Mouse (Mus musculus) limb, embryonic 11.5 days (tissue): ENCODE data around the gene Rpl23a. TPM values are rescaled to one million over a fixed set of nuclear protein-coding genes. Genes with fewer than 3 reads are reported as not detected.

Experiments
- ATAC-seq: fragments of 200-750 bp; cut with Nextera tagmentation; 2 replicates; pipeline ENCODE4 v1.8.0; 2017; ENCODE audit warnings: low read depth; ENCODE audit not compliant: insufficient number of reproducible peaks, low FRiP score, low TSS enrichment
- DNase-seq: peaks from one replicate; pipeline ENCODE4 v3.0.0-alpha.2; 2015; ENCODE audit warnings: low spot score
- H3K27ac ChIP-seq: fragments of 300-500 bp; sonication (generic); replicated peaks from 2 replicates; pipeline ENCODE4 v1.5.1; 2014; ENCODE audit warnings: low read depth, mild to moderate bottlenecking, low read length
- H3K27me3 ChIP-seq: fragments of 300-500 bp; sonication (generic); 2 replicates; pipeline ENCODE4 v1.6.1; 2014; ENCODE audit warnings: mild to moderate bottlenecking, low read length, mixed read lengths; ENCODE audit not compliant: control insufficient read depth, insufficient read depth
- H3K36me3 ChIP-seq: fragments of 300-500 bp; sonication (generic); 2 replicates; pipeline ENCODE4 v1.6.1; 2014; ENCODE audit warnings: mild to moderate bottlenecking, low read length, moderate library complexity, mixed read lengths; ENCODE audit not compliant: control insufficient read depth, insufficient read depth
- H3K4me1 ChIP-seq: fragments of 300-500 bp; sonication (generic); 2 replicates; pipeline ENCODE4 v1.6.1; 2014; ENCODE audit warnings: low read length, mixed read lengths; ENCODE audit not compliant: control insufficient read depth, insufficient read depth
- H3K4me2 ChIP-seq: fragments of 300-500 bp; sonication (generic); 2 replicates; pipeline ENCODE4 v1.6.1; 2014; ENCODE audit warnings: low read depth, mild to moderate bottlenecking, moderate library complexity; ENCODE audit not compliant: severe bottlenecking
- H3K4me3 ChIP-seq: fragments of 300-500 bp; sonication (generic); 2 replicates; pipeline ENCODE4 v1.5.1; 2014; ENCODE audit warnings: low read depth, low read length
- H3K9ac ChIP-seq: fragments of 300-500 bp; sonication (generic); 2 replicates; pipeline ENCODE4 v1.6.1; 2014; ENCODE audit warnings: mild to moderate bottlenecking, low read length
- H3K9me3 ChIP-seq: fragments of 300-500 bp; sonication (generic); 2 replicates; pipeline ENCODE4 v1.6.1; 2016; ENCODE audit warnings: low read length; ENCODE audit not compliant: control insufficient read depth
- WGBS: fragments of 180-500 bp; shearing (Covaris S2); extraction: QIAGEN DNeasy Blood & Tissue Kit; methylation state at CpG from one replicate; pipeline ENCODE4 v1.1.7; 2014; 5-methylcytosine and 5-hydroxymethylcytosine counted together
- polyA plus RNA-seq: library from polyadenylated mRNA; unstranded; fragments of >200 nt; fragmentation: Nextera tagmentation; extraction: Ambion mirVana; gene quantifications from 2 replicates; pipeline ENCODE4 v1.2.1, GENCODE M21; 2014

The Rpl23a gene
- polyA plus RNA-seq, 1 experiment from 2014 or later: 1,529 TPM

DNA sequence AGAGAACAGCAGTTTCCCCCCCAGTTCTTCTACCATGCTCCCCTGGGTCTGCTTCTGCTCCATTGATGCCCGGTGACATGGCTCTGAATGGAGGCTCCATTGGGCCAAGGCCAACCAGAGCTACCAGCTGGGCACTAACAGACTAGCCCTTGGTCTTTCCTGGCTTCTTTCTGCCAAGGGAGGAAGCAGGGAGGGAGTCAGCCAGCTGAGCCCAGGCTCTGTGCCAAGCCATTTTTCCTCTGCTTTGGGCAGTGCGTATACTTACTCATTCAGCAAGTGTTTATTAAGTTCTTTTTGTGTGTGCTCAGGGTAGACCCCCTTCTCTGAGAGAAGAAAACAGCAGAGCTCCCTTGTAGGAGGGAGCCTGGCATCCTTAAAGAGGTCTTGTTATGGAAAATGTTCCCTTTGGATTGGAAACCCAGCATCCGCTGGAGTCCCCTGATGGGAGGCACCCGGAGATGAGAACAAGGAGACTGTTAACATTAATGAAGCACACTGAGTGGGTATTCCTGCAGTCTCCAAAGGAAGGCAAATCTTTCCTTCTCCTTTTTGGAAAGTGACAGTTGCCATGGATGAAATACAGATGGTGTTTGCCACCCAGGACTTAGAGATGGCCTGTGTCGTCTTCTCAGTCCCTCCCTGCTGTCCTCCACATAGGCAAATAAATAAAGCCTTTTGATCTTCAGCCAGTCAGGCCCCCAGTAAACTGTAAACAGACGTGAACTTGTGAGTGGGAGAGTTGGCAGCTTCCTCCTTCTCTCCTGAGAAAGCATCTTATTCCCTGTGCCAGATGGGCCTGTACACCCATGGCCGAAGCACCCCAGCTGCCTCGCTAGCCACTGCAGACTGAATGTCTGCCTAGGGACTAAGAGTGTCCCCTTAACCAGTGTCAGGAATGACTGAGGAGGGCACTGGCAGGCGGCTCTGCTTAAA lies 30.8 kb downstream of the Rpl23a start:
- 61% methylated on average over 9 of the region's 9 CpGs for WGBS
- Histone ChIP-seq H3K4me2 (no peak overlapping the region), H3K9ac (no peak overlapping the region), H3K36me3 (peaks cover 24% of the 10 kb centered on the region; the same call in 1 of the 2 replicates), H3K27me3 (no peaks in the 10 kb centered on the region), H3K4me1 (no peaks in the 10 kb centered on the region), H3K4me3 (no peak overlapping the region), H3K27ac (no peak overlapping the region), H3K9me3 (no peaks in the 10 kb centered on the region)
- DNase-seq: no peak
- no peak for ATAC-seq

DNA sequence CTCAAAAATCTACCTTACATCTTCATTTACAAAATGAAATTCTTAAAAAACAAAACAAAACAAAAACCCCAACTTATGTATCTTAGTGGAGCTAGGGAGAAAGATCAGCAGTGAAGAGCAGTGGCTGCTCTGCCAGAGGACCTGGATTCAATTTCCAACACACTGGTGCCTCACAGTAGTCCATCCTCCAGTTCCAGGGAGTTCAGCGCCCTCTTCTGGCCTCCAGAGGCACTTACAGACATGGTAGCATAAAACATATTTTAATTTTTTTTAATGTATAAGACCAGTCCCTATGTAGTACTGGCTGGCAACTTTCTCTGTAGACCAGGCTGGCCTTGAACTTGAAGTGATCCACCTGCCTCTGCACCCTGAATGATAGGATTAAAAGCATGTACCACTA lies 32.2 kb downstream of the Rpl23a start:
- peaks cover 25% of the 10 kb centered on the region; the same call in 1 of the 2 replicates for H3K36me3 ChIP-seq
- ATAC-seq: no peak

GRCm38 (mm10) chr11:78146707-78147543 lies 36.5 kb downstream of the Rpl23a start:
- H3K4me1 ChIP-seq: no peaks in the 10 kb centered on the region
- H3K9ac ChIP-seq: no peak overlapping the region
- H3K4me3 ChIP-seq: no peak overlapping the region
- no peaks in the 10 kb centered on the region for H3K27me3 ChIP-seq
- no peak overlapping the region for H3K27ac ChIP-seq
- no peak overlapping the region for H3K4me2 ChIP-seq
- 92% methylated on average over 6 of the region's 6 CpGs for WGBS
- no peak for DNase-seq
- peaks cover 15% of the 10 kb centered on the region; the same call in 1 of the 2 replicates for H3K36me3 ChIP-seq
- H3K9me3 ChIP-seq: no peaks in the 10 kb centered on the region
- ATAC-seq: no peak

More for the DNA sequence above, 32.2 kb downstream of the Rpl23a start:
- WGBS: 40% methylated on average over 1 of the region's 1 CpGs
- Histone ChIP-seq H3K4me1 (no peaks in the 10 kb centered on the region), H3K9me3 (no peaks in the 10 kb centered on the region), H3K4me3 (no peak overlapping the region), H3K9ac (no peak overlapping the region), H3K27ac (no peak overlapping the region), H3K27me3 (no peaks in the 10 kb centered on the region), H3K4me2 (no peak overlapping the region)
- peak; percentile 54 for DNase-seq

DNA sequence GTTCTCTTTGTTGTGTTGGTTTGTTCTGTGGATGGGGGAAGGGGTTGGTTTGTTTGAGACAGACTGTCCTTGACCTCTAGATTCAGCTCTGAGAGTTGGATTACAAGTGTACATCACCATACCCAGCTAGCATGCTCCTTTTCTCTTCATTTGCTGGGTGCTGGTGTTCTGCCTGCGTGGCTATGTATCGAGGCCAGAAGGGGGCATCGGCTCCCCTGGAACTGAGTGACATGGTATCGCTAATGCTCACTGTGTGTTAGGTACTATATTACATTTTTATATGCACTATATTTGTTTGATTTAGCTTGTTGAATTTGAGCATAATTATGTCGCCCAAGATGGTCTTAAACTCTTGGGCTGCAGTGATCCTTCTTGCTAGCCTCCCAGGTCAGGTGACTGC lies 37.2 kb downstream of the Rpl23a start:
- WGBS: 87% methylated on average over 5 of the region's 5 CpGs
- no peak overlapping the region for H3K27ac ChIP-seq
- ATAC-seq: no peak

DNA sequence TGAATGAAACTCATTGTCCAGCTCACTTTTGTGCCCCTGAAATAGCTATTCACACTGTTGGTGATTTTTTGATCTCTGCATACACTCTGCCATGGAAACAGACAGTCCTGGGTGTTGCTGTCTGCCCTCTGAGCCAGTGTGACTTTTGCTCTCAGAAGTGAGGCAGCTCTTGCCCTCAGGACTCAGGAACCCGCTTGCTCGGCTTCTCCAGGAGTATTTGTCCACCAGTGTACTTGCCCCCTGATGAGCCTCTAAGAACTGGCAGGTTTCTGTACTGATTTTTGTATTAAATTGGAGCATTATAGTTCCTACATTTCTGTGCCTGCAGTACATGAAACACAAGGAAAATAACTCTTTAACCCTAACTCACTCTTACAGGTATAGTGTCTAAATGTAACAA lies 39.9 kb downstream of the Rpl23a start:
- H3K36me3 ChIP-seq: peaks cover 4% of the 10 kb centered on the region; the same call in 1 of the 2 replicates
- 95% methylated on average over 2 of the region's 2 CpGs for WGBS
- H3K9me3 ChIP-seq: no peaks in the 10 kb centered on the region
- ATAC-seq (no peak), DNase-seq (no peak)
- no peaks in the 10 kb centered on the region for H3K4me1 ChIP-seq
- no peak overlapping the region for H3K4me2 ChIP-seq
- no peak overlapping the region for H3K4me3 ChIP-seq
- H3K27ac ChIP-seq: no peak overlapping the region
- H3K9ac ChIP-seq: no peak overlapping the region
- H3K27me3 ChIP-seq: no peaks in the 10 kb centered on the region

More for the DNA sequence above, 37.2 kb downstream of the Rpl23a start:
- Histone ChIP-seq H3K4me2 (no peak overlapping the region), H3K9ac (no peak overlapping the region), H3K4me3 (no peak overlapping the region), H3K4me1 (no peaks in the 10 kb centered on the region), H3K36me3 (peaks cover 15% of the 10 kb centered on the region; the same call in 1 of the 2 replicates), H3K9me3 (no peaks in the 10 kb centered on the region), H3K27me3 (no peaks in the 10 kb centered on the region)
- no peak for DNase-seq

GRCm38 (mm10) chr11:78140665-78141064 lies 42.7 kb downstream of the Rpl23a start:
- ATAC-seq: no peak
- no peaks in the 10 kb centered on the region for H3K27me3 ChIP-seq
- WGBS: 85% methylated on average over 5 of the region's 5 CpGs

GRCm38 (mm10) chr11:78138023-78138422 lies 45.4 kb downstream of the Rpl23a start:
- no peaks in the 10 kb centered on the region for H3K27me3 ChIP-seq
- H3K4me3 ChIP-seq: no peak overlapping the region
- H3K4me1 ChIP-seq: no peaks in the 10 kb centered on the region
- H3K36me3 ChIP-seq: peaks cover under 1% of the 10 kb centered on the region; the same call in 1 of the 2 replicates
- DNase-seq (no peak), ATAC-seq (no peak)
- H3K4me2 ChIP-seq: no peak overlapping the region
- H3K9me3 ChIP-seq: no peaks in the 10 kb centered on the region
- H3K9ac ChIP-seq: no peak overlapping the region
- WGBS: 92% methylated on average over 3 of the region's 3 CpGs
- no peak overlapping the region for H3K27ac ChIP-seq

More at GRCm38 (mm10) chr11:78140665-78141064, 42.7 kb downstream of the Rpl23a start:
- Histone ChIP-seq H3K9ac (no peak overlapping the region), H3K27ac (no peak overlapping the region), H3K4me2 (no peak overlapping the region), H3K9me3 (no peaks in the 10 kb centered on the region), H3K4me1 (no peaks in the 10 kb centered on the region), H3K4me3 (no peak overlapping the region), H3K36me3 (peaks cover 2% of the 10 kb centered on the region; the same call in 1 of the 2 replicates)
- no peak for DNase-seq

- ATAC-seq: no peak
- 88% methylated on average over 4 of the region's 4 CpGs for WGBS
Measured at GRCm38 (mm10) chr11:78137584-78137983, 45.8 kb downstream of the Rpl23a start.

More at GRCm38 (mm10) chr11:78137584-78137983, 45.8 kb downstream of the Rpl23a start:
- H3K4me3 ChIP-seq: no peak overlapping the region
- H3K9ac ChIP-seq: no peak overlapping the region
- H3K9me3 ChIP-seq: no peaks in the 10 kb centered on the region
- no peaks in the 10 kb centered on the region for H3K27me3 ChIP-seq
- no peak overlapping the region for H3K27ac ChIP-seq
- no peak for DNase-seq
- no peaks in the 10 kb centered on the region for H3K4me1 ChIP-seq
- H3K4me2 ChIP-seq: no peak overlapping the region
- peaks cover 2% of the 10 kb centered on the region; the same call in 1 of the 2 replicates for H3K36me3 ChIP-seq
